Mouse (Mus musculus) thymus, postnatal 25 days (tissue): ENCODE data around the gene Phip.

Experiments used
- DNase-seq: peaks from one replicate; pipeline ENCODE4 v3.0.0; 2022

Phip gene

GRCm38 (mm10) chr9:82866121-82866520 is 109.2 kb downstream of the Phip start:
- DNase-seq, result no peak

GRCm38 (mm10) chr9:82861775-82862430 is 113.4 kb downstream of the Phip start:
- DNase-seq, result no peak

- DNase-seq, result no peak
Measured at GRCm38 (mm10) chr9:82861316-82861715, 114.0 kb downstream of the Phip start.

GRCm38 (mm10) chr9:82860805-82861204 is 114.5 kb downstream of the Phip start:
- DNase-seq, result no peak

GRCm38 (mm10) chr9:82856241-82856640 is 119.1 kb downstream of the Phip start:
- DNase-seq, result no peak

- peak; percentile 47 for DNase-seq
Measured at GRCm38 (mm10) chr9:82854973-82855614, 120.2 kb downstream of the Phip start.

- peak; percentile 34 for DNase-seq
Measured at GRCm38 (mm10) chr9:82854040-82854439, 121.3 kb downstream of the Phip start.

- DNase-seq, result no peak
Measured at GRCm38 (mm10) chr9:82842671-82843070, 132.6 kb downstream of the Phip start.

- DNase-seq, result no peak
Measured at GRCm38 (mm10) chr9:82835921-82836320, 139.4 kb downstream of the Phip start.

GRCm38 (mm10) chr9:82831891-82832290 is 143.4 kb downstream of the Phip start:
- DNase-seq, result no peak

- peak; percentile 88 for DNase-seq
Measured at GRCm38 (mm10) chr9:82829693-82830430, 145.5 kb downstream of the Phip start.

GRCm38 (mm10) chr9:82829007-82829689 is 146.2 kb downstream of the Phip start, which contains the start of gene Irak1bp1:
TSS of gene Irak1bp1 (plus strand) at chr9:82829540.
- DNase-seq, result no peak

- DNase-seq, result no peak
Measured at GRCm38 (mm10) chr9:82826426-82826825, 148.9 kb downstream of the Phip start.
